Mouse (Mus musculus) midbrain, embryonic 10.5 days (tissue): ENCODE data around the gene Slfnl1. TPM values are rescaled to one million over a fixed set of nuclear protein-coding genes. Genes with fewer than 3 reads are reported as not detected.

ENCODE experiments used
- polyA plus RNA-seq: library from polyadenylated mRNA; unstranded; fragments of >200 nt; fragmentation: Nextera tagmentation; extraction: Ambion mirVana; gene quantifications from 2 replicates; pipeline ENCODE4 v1.2.1, GENCODE M21; 2016

Gene Slfnl1
- polyA plus RNA-seq, 1 experiment from 2014 or later: not detected

Other genes starting within 250 kb of the Slfnl1 start
- 0.07 TPM in 2 replicates for gene Foxo6, start 244.9 kb upstream of the Slfnl1 start, polyA plus RNA-seq
- gene Scmh1, start 127.0 kb upstream of the Slfnl1 start, polyA plus RNA-seq: 36.8 and 46.9 TPM in 2 replicates
- gene Ctps, start 38.0 kb downstream of the Slfnl1 start, polyA plus RNA-seq: 131 and 142 TPM in 2 replicates
- not detected in 2 replicates for gene Gm8439, start 56.5 kb downstream of the Slfnl1 start, polyA plus RNA-seq
- gene Cited4, start 134.3 kb downstream of the Slfnl1 start, polyA plus RNA-seq: 8.5 and 12.7 TPM in 2 replicates
- gene Kcnq4, start 216.4 kb downstream of the Slfnl1 start, polyA plus RNA-seq: 2.1 and 3.0 TPM in 2 replicates